Mouse (Mus musculus) forebrain, embryonic 16.5 days (tissue): ENCODE data around the gene Neil3. TPM values are rescaled to one million over a fixed set of nuclear protein-coding genes. Genes with fewer than 3 reads are reported as not detected.

Experiments used
- ATAC-seq: fragments of 200-750 bp; cut with Nextera tagmentation; 2 replicates; pipeline ENCODE4 v1.8.0; 2017; ENCODE audit warnings: mild to moderate bottlenecking, moderate library complexity
- H3K27ac ChIP-seq: fragments of 300-500 bp; sonication (generic); 2 replicates; pipeline ENCODE4 v1.5.1; 2014; ENCODE audit warnings: low read length, control low read depth
- H3K27me3 ChIP-seq: fragments of 300-500 bp; sonication (generic); replicated peaks from 2 replicates; pipeline ENCODE4 v1.6.1; 2014; ENCODE audit warnings: low read length; ENCODE audit not compliant: control insufficient read depth, insufficient read depth
- H3K36me3 ChIP-seq: fragments of 300-500 bp; sonication (generic); 2 replicates; pipeline ENCODE4 v1.6.1; 2014; ENCODE audit not compliant: control insufficient read depth, insufficient read depth
- H3K4me1 ChIP-seq: fragments of 300-500 bp; sonication (generic); replicated peaks from 2 replicates; pipeline ENCODE4 v1.6.1; 2014; ENCODE audit warnings: low read length; ENCODE audit not compliant: control insufficient read depth, insufficient read depth
- H3K4me2 ChIP-seq: fragments of 300-500 bp; sonication (generic); 2 replicates; pipeline ENCODE4 v1.6.1; 2014; ENCODE audit warnings: mild to moderate bottlenecking, low read length, control low read depth
- H3K4me3 ChIP-seq: fragments of 300-500 bp; sonication (generic); replicated peaks from 2 replicates; pipeline ENCODE4 v1.5.1; 2014; ENCODE audit warnings: mild to moderate bottlenecking, low read length, control low read depth
- H3K9ac ChIP-seq: fragments of 300-500 bp; sonication (generic); replicated peaks from 2 replicates; pipeline ENCODE4 v1.6.1; 2014; ENCODE audit warnings: low read depth, low read length, control low read depth
- H3K9me3 ChIP-seq: fragments of 300-500 bp; sonication (generic); 2 replicates; pipeline ENCODE4 v1.6.1; 2016; ENCODE audit warnings: low read length; ENCODE audit not compliant: control insufficient read depth
- WGBS: fragments of 180-500 bp; shearing (Covaris S2); extraction: QIAGEN DNeasy Blood & Tissue Kit; methylation state at CpG from one replicate; pipeline ENCODE4 v1.1.7; 2014; 5-methylcytosine and 5-hydroxymethylcytosine counted together
- polyA plus RNA-seq: library from polyadenylated mRNA; unstranded; fragments of >200 nt; fragmentation: Nextera tagmentation; extraction: Ambion mirVana; gene quantifications from 2 replicates; pipeline ENCODE4 v1.2.1, GENCODE M21; 2015

Gene Neil3
- 15.8 and 15.9 TPM in 2 replicates for polyA plus RNA-seq

GRCm38 (mm10) chr8:53638495-53639171 lies at the start of gene Neil3:
Gene Neil3 (minus strand): TSS chr8:53639065.
- WGBS: under 1% methylated on average over 26 of the region's 26 CpGs
- peak within 1 kb of the TSS; percentile 71 for H3K4me2 ChIP-seq
- no peaks in the 10 kb centered on the region for H3K9me3 ChIP-seq
- H3K9ac ChIP-seq: peak within 1 kb of the TSS; percentile 55
- H3K4me1 ChIP-seq: peaks cover 10% of the 10 kb centered on the region
- no peak within 1 kb of the TSS for H3K27ac ChIP-seq
- H3K27me3 ChIP-seq: no peaks in the 10 kb centered on the region
- peak; percentile 97 for ATAC-seq
- H3K4me3 ChIP-seq: peak within 1 kb of the TSS; percentile 50
- no peaks in the 10 kb centered on the region for H3K36me3 ChIP-seq

- no peak overlapping the region for H3K4me3 ChIP-seq
- no peaks in the 10 kb centered on the region for H3K27me3 ChIP-seq
- no peaks in the 10 kb centered on the region for H3K4me1 ChIP-seq
- 15% methylated on average over 12 of the region's 12 CpGs for WGBS
- H3K36me3 ChIP-seq: no peaks in the 10 kb centered on the region
- H3K4me2 ChIP-seq: no peak overlapping the region
- no peaks in the 10 kb centered on the region for H3K9me3 ChIP-seq
- no peak overlapping the region for H3K9ac ChIP-seq
- no peak overlapping the region for H3K27ac ChIP-seq
- ATAC-seq: peak; percentile 96
Measured at GRCm38 (mm10) chr8:53680846-53681245, 42.0 kb upstream of the Neil3 start.

- H3K27ac ChIP-seq: no peak overlapping the region
- no peak overlapping the region for H3K4me2 ChIP-seq
- 35% methylated on average over 4 of the region's 4 CpGs for WGBS
- no peaks in the 10 kb centered on the region for H3K27me3 ChIP-seq
- no peak overlapping the region for H3K9ac ChIP-seq
- H3K36me3 ChIP-seq: no peaks in the 10 kb centered on the region
- H3K4me3 ChIP-seq: no peak overlapping the region
- no peak for ATAC-seq
- H3K4me1 ChIP-seq: no peaks in the 10 kb centered on the region
- no peaks in the 10 kb centered on the region for H3K9me3 ChIP-seq
Measured at GRCm38 (mm10) chr8:53663946-53664345, 25.1 kb upstream of the Neil3 start.

GRCm38 (mm10) chr8:53661436-53661835 lies 22.6 kb upstream of the Neil3 start:
- ATAC-seq: no peak

GRCm38 (mm10) chr8:53630618-53631017 lies 8.2 kb downstream of the Neil3 start:
- H3K9me3 ChIP-seq: peaks cover 7% of the 10 kb centered on the region
- no peak overlapping the region for H3K4me2 ChIP-seq
- H3K27ac ChIP-seq: no peak overlapping the region
- H3K36me3 ChIP-seq: no peaks in the 10 kb centered on the region
- no peak overlapping the region for H3K4me3 ChIP-seq
- H3K9ac ChIP-seq: no peak overlapping the region
- 90% methylated on average over 4 of the region's 4 CpGs for WGBS
- peaks cover 2% of the 10 kb centered on the region; the same call in 1 of the 2 replicates for H3K4me1 ChIP-seq
- H3K27me3 ChIP-seq: no peaks in the 10 kb centered on the region
- ATAC-seq: no peak

More at GRCm38 (mm10) chr8:53661436-53661835, 22.6 kb upstream of the Neil3 start:
- no peaks in the 10 kb centered on the region for H3K4me1 ChIP-seq
- no peak overlapping the region for H3K27ac ChIP-seq
- H3K4me2 ChIP-seq: no peak overlapping the region
- no peak overlapping the region for H3K9ac ChIP-seq
- H3K27me3 ChIP-seq: no peaks in the 10 kb centered on the region
- whole genome bisulfite sequencing: 57% methylated on average over 3 of the region's 3 CpGs
- no peak overlapping the region for H3K4me3 ChIP-seq
- no peaks in the 10 kb centered on the region for H3K9me3 ChIP-seq
- no peaks in the 10 kb centered on the region for H3K36me3 ChIP-seq

GRCm38 (mm10) chr8:53628864-53629415 lies 9.9 kb downstream of the Neil3 start:
- H3K4me1 ChIP-seq: peaks cover 2% of the 10 kb centered on the region; the same call in 1 of the 2 replicates
- H3K27me3 ChIP-seq: no peaks in the 10 kb centered on the region
- whole genome bisulfite sequencing: 37% methylated on average over 4 of the region's 4 CpGs
- H3K9me3 ChIP-seq: peaks cover 7% of the 10 kb centered on the region
- H3K4me2 ChIP-seq: no peak overlapping the region
- no peaks in the 10 kb centered on the region for H3K36me3 ChIP-seq
- no peak overlapping the region for H3K9ac ChIP-seq
- H3K27ac ChIP-seq: no peak overlapping the region
- peak; percentile 93 for ATAC-seq
- H3K4me3 ChIP-seq: no peak overlapping the region

GRCm38 (mm10) chr8:53623425-53623824 lies 15.4 kb downstream of the Neil3 start:
- Histone ChIP-seq H3K9me3 (peaks cover 7% of the 10 kb centered on the region), H3K4me1 (no peaks in the 10 kb centered on the region), H3K36me3 (no peaks in the 10 kb centered on the region), H3K27me3 (no peaks in the 10 kb centered on the region), H3K4me3 (no peak overlapping the region), H3K27ac (no peak overlapping the region), H3K9ac (no peak overlapping the region), H3K4me2 (no peak overlapping the region)
- ATAC-seq: no peak
- 94% methylated on average over 3 of the region's 3 CpGs for WGBS

GRCm38 (mm10) chr8:53619196-53619595 lies 19.7 kb downstream of the Neil3 start:
- no peaks in the 10 kb centered on the region for H3K9me3 ChIP-seq
- H3K4me3 ChIP-seq: no peak overlapping the region
- no peaks in the 10 kb centered on the region for H3K27me3 ChIP-seq
- H3K4me1 ChIP-seq: no peaks in the 10 kb centered on the region
- no peak for ATAC-seq
- no peak overlapping the region for H3K27ac ChIP-seq
- no peak overlapping the region for H3K4me2 ChIP-seq
- H3K36me3 ChIP-seq: no peaks in the 10 kb centered on the region
- H3K9ac ChIP-seq: no peak overlapping the region
- 100% methylated on average over 3 of the region's 3 CpGs for WGBS

- Histone ChIP-seq H3K36me3 (no peaks in the 10 kb centered on the region), H3K9ac (no peak overlapping the region), H3K27ac (no peak overlapping the region), H3K4me1 (no peaks in the 10 kb centered on the region), H3K4me3 (no peak overlapping the region), H3K9me3 (no peaks in the 10 kb centered on the region), H3K4me2 (no peak overlapping the region), H3K27me3 (no peaks in the 10 kb centered on the region)
- 88% methylated on average over 8 of the region's 8 CpGs for WGBS
- ATAC-seq: no peak
Measured at GRCm38 (mm10) chr8:53614288-53614646, 24.6 kb downstream of the Neil3 start.
